Mouse (Mus musculus): ENCODE results near the gene Ski. TPM values are rescaled to one million over a fixed set of nuclear protein-coding genes. Genes with fewer than 3 reads are reported as not detected.

Ski gene
- polyA plus RNA-seq, 1 experiment from 2014 or later, result 11.3 TPM

DNA sequence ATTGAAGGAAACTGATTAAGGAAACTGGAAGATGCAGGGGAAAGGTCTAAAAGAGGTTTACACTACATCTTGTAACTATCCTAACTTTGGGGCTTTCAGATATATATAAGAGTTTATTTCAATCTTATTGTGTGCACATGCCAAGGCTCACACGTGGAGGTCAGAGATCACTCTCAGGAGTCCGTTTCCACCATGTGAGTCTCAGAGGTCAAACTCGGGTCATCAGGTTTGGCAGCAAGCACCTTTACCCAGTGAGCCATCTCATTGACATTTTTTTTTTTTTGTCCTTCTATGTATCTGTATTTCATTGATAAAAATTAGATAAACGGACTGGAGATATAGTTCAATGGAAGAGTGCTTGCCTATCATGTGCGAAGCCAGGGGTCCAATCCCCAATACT, 6.1 kb upstream of the Ski start:
- WGBS, result 83% methylated on average over 5 of the region's 5 CpGs
- no peak overlapping the region for H3K27ac ChIP-seq
- no peaks in the 10 kb centered on the region for H3K9me3 ChIP-seq (replicated peaks)
- no peak overlapping the region for H3K4me2 ChIP-seq
- no peak for ATAC-seq
- H3K27me3 ChIP-seq, result peaks cover 7% of the 10 kb centered on the region
- H3K9ac ChIP-seq, result no peak overlapping the region
- H3K36me3 ChIP-seq (ENCODE audit: poor library complexity, severe bottlenecking), result no peaks in the 10 kb centered on the region
- H3K4me1 ChIP-seq, result peaks cover 8% of the 10 kb centered on the region
- no peak overlapping the region for H3K4me3 ChIP-seq

DNA sequence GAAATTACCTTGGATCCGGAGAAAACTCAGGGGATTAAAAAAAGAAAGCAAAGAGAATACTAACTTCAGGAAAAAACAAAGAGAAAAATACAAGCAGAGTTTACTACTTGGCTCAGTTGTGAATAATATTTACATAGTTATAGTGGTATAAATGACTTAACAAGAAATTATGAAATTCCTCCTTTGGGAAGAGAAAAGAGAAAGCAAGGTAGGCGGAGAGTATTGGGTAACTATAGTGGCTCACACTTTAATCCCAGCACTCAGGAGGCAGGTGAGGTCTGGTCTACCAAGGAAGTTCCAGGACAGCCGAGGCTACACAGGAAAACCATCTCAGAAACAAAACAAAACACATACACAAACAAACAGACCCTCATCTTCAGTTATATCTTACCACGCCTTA, 5.6 kb upstream of the Ski start:
- Histone ChIP-seq H3K9me3 (replicated peaks) (no peaks in the 10 kb centered on the region), H3K4me3 (no peak overlapping the region), H3K36me3 (ENCODE audit: poor library complexity, severe bottlenecking) (no peaks in the 10 kb centered on the region), H3K27me3 (peaks cover 7% of the 10 kb centered on the region), H3K27ac (no peak overlapping the region), H3K4me2 (no peak overlapping the region), H3K9ac (no peak overlapping the region), H3K4me1 (peaks cover 5% of the 10 kb centered on the region)
- WGBS, result 93% methylated on average over 4 of the region's 4 CpGs
- no peak for ATAC-seq

DNA sequence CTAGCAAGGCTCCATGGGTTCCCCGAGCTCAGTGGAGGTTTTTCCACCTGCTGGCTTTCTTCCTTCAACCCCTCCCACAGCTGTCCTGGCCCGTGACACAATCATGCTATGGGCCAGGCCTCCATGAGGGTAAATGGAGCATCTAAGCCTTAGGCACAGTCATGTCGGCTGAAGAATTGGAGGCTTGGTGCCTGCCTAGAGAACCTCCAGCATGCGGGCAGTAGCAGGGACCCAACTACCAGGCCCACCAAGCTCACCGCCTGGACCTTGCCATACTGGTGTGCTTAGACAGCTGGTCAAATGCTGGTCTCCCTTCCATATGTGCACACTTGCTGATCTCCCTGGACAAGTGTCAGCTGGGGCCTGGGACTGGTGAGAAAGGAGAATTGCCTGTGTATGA, 3.5 kb upstream of the Ski start:
- WGBS, result 77% methylated on average over 5 of the region's 5 CpGs
- peaks cover 15% of the 10 kb centered on the region for H3K4me1 ChIP-seq

GRCm38 (mm10) chr4:155223594-155224528, 1.5 kb upstream of the Ski start:
- peak overlapping the region; percentile 100 for H3K4me2 ChIP-seq
- 33% methylated on average over 20 of the region's 20 CpGs for WGBS
- ATAC-seq, result no peak
- peak overlapping the region; percentile 93 for H3K27ac ChIP-seq
- H3K9ac ChIP-seq, result peak overlapping the region; percentile 84
- peaks cover 7% of the 10 kb centered on the region for H3K27me3 ChIP-seq
- H3K9me3 ChIP-seq (replicated peaks), result no peaks in the 10 kb centered on the region
- peaks cover 34% of the 10 kb centered on the region for H3K4me1 ChIP-seq
- no peaks in the 10 kb centered on the region for H3K36me3 ChIP-seq (ENCODE audit: poor library complexity, severe bottlenecking)
- peak overlapping the region; percentile 85 for H3K4me3 ChIP-seq

More for the DNA sequence above, 3.5 kb upstream of the Ski start:
- peak overlapping the region; percentile 26; the same call in 1 of the 2 replicates for H3K9ac ChIP-seq
- ATAC-seq, result no peak
- no peak overlapping the region for H3K4me2 ChIP-seq
- H3K36me3 ChIP-seq (ENCODE audit: poor library complexity, severe bottlenecking), result no peaks in the 10 kb centered on the region
- H3K27me3 ChIP-seq, result peaks cover 7% of the 10 kb centered on the region
- no peak overlapping the region for H3K27ac ChIP-seq
- no peaks in the 10 kb centered on the region for H3K9me3 ChIP-seq (replicated peaks)
- H3K4me3 ChIP-seq, result no peak overlapping the region

DNA sequence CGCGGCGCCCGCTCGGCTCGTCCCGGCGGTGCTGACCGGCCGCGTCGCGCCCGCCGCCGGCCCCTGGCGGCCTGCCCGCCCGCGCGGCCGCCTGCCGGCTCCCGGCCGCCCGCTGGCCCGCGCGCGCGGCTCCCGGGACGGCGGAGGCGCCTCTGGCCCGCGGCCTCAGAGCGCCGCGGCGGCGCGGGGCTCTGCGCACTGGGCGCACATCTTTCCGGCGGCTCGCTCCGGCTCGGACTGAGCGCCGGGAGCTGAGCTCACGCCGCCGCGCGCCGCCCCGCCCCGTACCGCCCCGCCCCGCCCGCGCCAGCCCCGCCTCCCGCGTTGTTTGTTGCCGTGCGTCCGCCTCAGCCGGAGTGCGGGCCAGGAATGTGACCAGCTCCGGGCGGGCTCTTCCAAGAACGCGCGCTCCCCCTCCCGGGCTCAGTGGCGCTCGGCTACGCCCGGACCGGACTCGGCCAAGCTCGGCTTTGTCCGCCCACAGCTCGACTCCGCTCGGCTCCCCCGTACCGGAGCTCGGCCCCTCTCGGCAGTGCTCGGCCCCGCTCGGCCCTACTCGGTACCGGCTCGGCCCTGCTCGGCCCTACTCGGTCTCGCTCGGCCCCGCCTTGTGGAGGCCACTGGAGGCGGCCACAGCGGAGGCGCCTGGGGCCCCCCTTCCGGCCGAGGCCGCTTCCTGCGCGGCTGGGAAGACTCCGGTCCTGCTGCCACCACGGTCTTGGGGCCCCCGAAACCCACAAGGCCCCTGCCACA, 625 bp upstream of the Ski start:
- ATAC-seq, result peak; percentile 99
- Histone ChIP-seq H3K9me3 (replicated peaks) (no peaks in the 10 kb centered on the region), H3K4me2 (peak overlapping the region; percentile 100), H3K27ac (peak overlapping the region; percentile 93), H3K4me3 (peak overlapping the region; percentile 85), H3K9ac (peak overlapping the region; percentile 96), H3K27me3 (peaks cover 7% of the 10 kb centered on the region), H3K4me1 (peaks cover 43% of the 10 kb centered on the region), H3K36me3 (ENCODE audit: poor library complexity, severe bottlenecking) (no peaks in the 10 kb centered on the region)
- WGBS, result under 1% methylated on average over 70 of the region's 116 CpGs

DNA sequence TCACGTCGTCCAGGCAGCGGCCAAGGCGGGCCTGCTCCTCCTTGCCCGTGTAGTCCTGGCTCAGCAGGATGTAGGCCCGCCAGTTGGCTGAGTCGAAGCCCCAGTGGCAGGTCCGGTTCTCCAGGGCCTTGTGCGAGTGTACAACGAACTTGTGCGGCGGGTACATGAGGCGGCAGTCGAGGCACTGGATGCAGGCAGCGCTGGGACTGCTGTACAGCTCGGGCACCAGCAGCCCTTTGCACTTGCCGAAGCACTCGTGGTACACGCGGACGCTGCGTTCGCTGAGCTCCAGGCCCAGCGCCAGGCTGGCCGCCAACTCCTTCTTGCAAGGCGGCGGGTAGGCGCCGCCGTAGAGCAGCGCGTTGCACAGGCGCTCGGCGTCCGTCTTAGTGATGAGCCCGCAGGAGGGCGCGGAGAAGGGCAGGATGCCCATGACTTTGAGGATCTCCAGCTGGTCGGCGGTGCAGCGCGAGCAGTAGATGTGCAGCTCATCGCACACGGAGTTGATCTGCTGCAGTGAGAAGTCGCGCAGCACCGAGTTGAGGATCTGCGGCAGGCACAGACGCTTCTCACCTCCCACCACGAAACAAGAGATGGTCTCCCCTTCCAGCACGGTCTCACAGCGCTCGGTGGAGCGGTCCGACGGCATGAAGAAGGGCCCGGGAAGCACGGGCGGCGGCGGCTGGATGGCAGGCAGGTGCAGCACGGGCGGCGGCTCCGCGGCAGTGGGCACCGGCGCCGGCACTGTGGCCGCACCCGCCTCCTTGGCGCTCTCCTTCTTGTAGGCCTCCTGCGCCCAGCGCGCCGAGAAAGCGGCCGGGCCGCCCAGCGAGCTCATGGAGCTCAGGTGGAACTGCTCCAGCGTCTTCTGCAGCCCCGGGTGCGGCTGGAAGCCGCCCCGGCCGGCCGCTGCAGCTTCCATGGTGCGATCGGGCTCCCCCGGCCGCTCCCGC, 517 bp downstream of the Ski start:
- no peak for ATAC-seq
- Histone ChIP-seq H3K4me3 (peak overlapping the region; percentile 85), H3K9me3 (replicated peaks) (no peaks in the 10 kb centered on the region), H3K27ac (peak overlapping the region; percentile 86), H3K4me2 (peak overlapping the region; percentile 100), H3K27me3 (peaks cover 5% of the 10 kb centered on the region), H3K9ac (peak overlapping the region; percentile 96), H3K4me1 (peaks cover 54% of the 10 kb centered on the region), H3K36me3 (ENCODE audit: poor library complexity, severe bottlenecking) (no peaks in the 10 kb centered on the region)
- WGBS, result under 1% methylated on average over 72 of the region's 93 CpGs

DNA sequence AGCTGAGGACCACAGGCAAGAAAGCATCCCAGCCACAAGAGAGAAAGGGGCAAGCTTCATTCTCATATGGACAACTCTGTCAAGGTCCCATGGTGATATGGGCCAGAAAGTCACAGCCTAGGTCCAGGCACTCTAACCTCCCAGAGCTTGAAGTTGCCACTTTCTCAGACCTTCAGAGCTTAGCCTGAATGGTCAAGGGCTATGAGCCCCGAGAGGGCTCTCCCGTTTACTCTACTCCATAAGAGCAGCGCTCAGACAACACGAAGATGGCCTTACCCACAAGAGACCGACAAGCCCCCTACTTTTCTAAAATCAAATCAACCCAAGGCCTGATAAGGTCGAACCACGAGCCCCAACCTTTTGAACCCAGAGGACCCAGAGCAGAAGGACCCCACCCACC, 1.3 kb downstream of the Ski start:
- Histone ChIP-seq H3K27me3 (peaks cover 4% of the 10 kb centered on the region; the same call in 1 of the 2 replicates), H3K4me1 (peaks cover 61% of the 10 kb centered on the region), H3K36me3 (ENCODE audit: poor library complexity, severe bottlenecking) (no peaks in the 10 kb centered on the region), H3K27ac (peak overlapping the region; percentile 86), H3K4me2 (peak overlapping the region; percentile 100), H3K4me3 (peak overlapping the region; percentile 85), H3K9me3 (replicated peaks) (no peaks in the 10 kb centered on the region), H3K9ac (peak overlapping the region; percentile 96)
- no peak for ATAC-seq
- under 1% methylated on average over 7 of the region's 7 CpGs for WGBS

GRCm38 (mm10) chr4:155220213-155221100, 1.9 kb downstream of the Ski start:
- peak overlapping the region; percentile 86 for H3K27ac ChIP-seq
- ATAC-seq, result no peak
- 7% methylated on average over 14 of the region's 14 CpGs for WGBS

GRCm38 (mm10) chr4:155219271-155220212, 2.9 kb downstream of the Ski start:
- H3K4me1 ChIP-seq, result peaks cover 77% of the 10 kb centered on the region
- 0 out of 2 replicates have a peak overlapping the region, but pooled peaks have one; percentile 86 for H3K27ac ChIP-seq
- peak overlapping the region; percentile 96 for H3K9ac ChIP-seq
- H3K36me3 ChIP-seq (ENCODE audit: poor library complexity, severe bottlenecking), result no peaks in the 10 kb centered on the region
- H3K27me3 ChIP-seq, result no peaks in the 10 kb centered on the region
- no peak for ATAC-seq
- H3K4me3 ChIP-seq, result peak overlapping the region; percentile 85
- peak overlapping the region; percentile 100 for H3K4me2 ChIP-seq
- WGBS, result 66% methylated on average over 12 of the region's 12 CpGs
- no peaks in the 10 kb centered on the region for H3K9me3 ChIP-seq (replicated peaks)

More at GRCm38 (mm10) chr4:155220213-155221100, 1.9 kb downstream of the Ski start:
- H3K9me3 ChIP-seq (replicated peaks), result no peaks in the 10 kb centered on the region
- peak overlapping the region; percentile 100 for H3K4me2 ChIP-seq
- H3K36me3 ChIP-seq (ENCODE audit: poor library complexity, severe bottlenecking), result no peaks in the 10 kb centered on the region
- peak overlapping the region; percentile 96 for H3K9ac ChIP-seq
- no peaks in the 10 kb centered on the region for H3K27me3 ChIP-seq
- H3K4me1 ChIP-seq, result peaks cover 68% of the 10 kb centered on the region
- peak overlapping the region; percentile 85 for H3K4me3 ChIP-seq
